Mouse (Mus musculus) midbrain, embryonic 16.5 days (tissue): ENCODE measurements around the gene Arhgef15. TPM values are rescaled to one million over a fixed set of nuclear protein-coding genes. Genes with fewer than 3 reads are reported as not detected.
"Not testable (repeated sequence)": the region's sequence is repeated elsewhere in the genome, so short reads cannot be mapped to it uniquely, and the experiment has no call there.

ENCODE experiments used
- ATAC-seq: fragments of 200-750 bp; cut with Nextera tagmentation; 2 replicates; pipeline ENCODE4 v1.8.0; 2017; ENCODE audit warnings: moderate TSS enrichment
- H3K27ac ChIP-seq: fragments of 300-500 bp; sonication (generic); 2 replicates; pipeline ENCODE4 v1.5.1; 2014; ENCODE audit warnings: mild to moderate bottlenecking, low read length, mixed read lengths
- H3K27me3 ChIP-seq: fragments of 300-500 bp; sonication (generic); 2 replicates; pipeline ENCODE4 v1.6.1; 2014; ENCODE audit warnings: low read depth, low read length, mixed read lengths; ENCODE audit not compliant: control insufficient read depth, insufficient read depth
- H3K36me3 ChIP-seq: fragments of 300-500 bp; sonication (generic); 2 replicates; pipeline ENCODE4 v1.6.1; 2014; ENCODE audit warnings: mild to moderate bottlenecking, low read length, moderate library complexity, mixed read lengths; ENCODE audit not compliant: control insufficient read depth, insufficient read depth
- H3K4me1 ChIP-seq: fragments of 300-500 bp; sonication (generic); 2 replicates; pipeline ENCODE4 v1.6.1; 2014; ENCODE audit warnings: mild to moderate bottlenecking, low read length, mixed read lengths; ENCODE audit not compliant: control insufficient read depth, insufficient read depth
- H3K4me2 ChIP-seq: fragments of 300-500 bp; sonication (generic); 2 replicates; pipeline ENCODE4 v1.6.1; 2014; ENCODE audit warnings: mild to moderate bottlenecking, low read length, mixed read lengths
- H3K4me3 ChIP-seq: fragments of 300-500 bp; sonication (generic); 2 replicates; pipeline ENCODE4 v1.5.1; 2014; ENCODE audit warnings: low read depth, mild to moderate bottlenecking, low read length, moderate library complexity, mixed read lengths
- H3K9ac ChIP-seq: fragments of 300-500 bp; sonication (generic); 2 replicates; pipeline ENCODE4 v1.6.1; 2014; ENCODE audit warnings: low read depth, low read length, mixed read lengths
- H3K9me3 ChIP-seq: fragments of 300-500 bp; sonication (generic); replicated peaks from 2 replicates; pipeline ENCODE4 v1.6.1; 2014; ENCODE audit warnings: mild to moderate bottlenecking, low read length, mixed read lengths; ENCODE audit not compliant: control insufficient read depth, poor library complexity, severe bottlenecking
- WGBS: fragments of 180-500 bp; shearing (Covaris S2); extraction: QIAGEN DNeasy Blood & Tissue Kit; methylation state at CpG from one replicate; pipeline ENCODE4 v1.1.7; 2014; 5-methylcytosine and 5-hydroxymethylcytosine counted together
- polyA plus RNA-seq: library from polyadenylated mRNA; unstranded; fragments of >200 nt; fragmentation: Nextera tagmentation; extraction: Ambion mirVana; gene quantifications from 2 replicates; pipeline ENCODE4 v1.2.1, GENCODE M21; 2015

Arhgef15 gene
- 27.7 and 30.5 TPM in 2 replicates for polyA plus RNA-seq

DNA sequence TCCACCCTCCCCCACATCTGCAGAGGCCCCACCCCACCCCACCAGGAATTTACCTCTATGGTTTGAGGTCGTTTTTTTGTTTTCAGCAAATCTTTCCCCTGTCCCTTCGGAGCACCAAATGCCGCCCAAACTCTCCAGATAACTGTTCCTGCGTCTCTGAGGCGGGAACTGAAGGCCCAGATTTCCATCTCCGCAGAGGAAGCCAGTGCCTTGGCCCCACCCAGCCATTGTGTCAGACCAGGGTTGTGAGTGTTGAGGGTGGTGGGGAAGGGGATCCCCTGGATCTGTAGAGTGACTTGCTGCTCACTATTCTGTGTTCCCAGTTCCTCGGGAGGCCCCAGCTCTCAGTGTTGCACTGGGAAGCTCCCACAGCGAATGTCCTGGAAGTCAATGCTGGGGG lies at the start of gene Arhgef15:
TSS of gene Arhgef15 (minus strand) at position 173 of the 400 bp plus-strand sequence.
- H3K36me3 ChIP-seq: no peaks in the 10 kb centered on the region
- no peak for ATAC-seq
- H3K4me1 ChIP-seq: peaks cover 12% of the 10 kb centered on the region
- no peaks in the 10 kb centered on the region for H3K9me3 ChIP-seq
- no peak within 1 kb of the TSS for H3K4me3 ChIP-seq
- H3K4me2 ChIP-seq: no peak within 1 kb of the TSS
- peaks cover 23% of the 10 kb centered on the region for H3K27me3 ChIP-seq
- no peak within 1 kb of the TSS for H3K27ac ChIP-seq
- 31% methylated on average over 8 of the region's 8 CpGs for WGBS
- no peak within 1 kb of the TSS for H3K9ac ChIP-seq

DNA sequence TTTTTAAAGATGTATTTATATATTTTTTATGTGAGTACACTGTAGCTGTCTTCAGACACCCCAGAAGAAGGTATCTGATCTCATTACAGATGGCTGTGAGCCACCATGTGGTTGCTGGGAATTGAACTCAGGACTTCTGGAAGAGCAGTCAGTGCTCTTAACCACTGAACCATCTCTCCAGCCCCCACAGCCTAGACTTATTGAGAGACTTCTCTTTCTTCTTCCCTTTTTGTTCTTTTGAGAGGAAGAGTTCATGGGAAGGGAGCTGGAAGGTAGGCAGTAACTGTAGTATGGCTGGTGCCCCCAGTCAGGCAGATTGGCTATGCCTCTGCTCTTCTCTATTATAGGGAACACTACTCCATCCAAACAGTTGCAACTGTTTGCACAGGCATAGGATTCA lies 49.3 kb upstream of the Arhgef15 start:
- H3K27me3 ChIP-seq, H3K9me3 ChIP-seq, H3K27ac ChIP-seq, H3K9ac ChIP-seq, H3K4me2 ChIP-seq, ATAC-seq, H3K36me3 ChIP-seq, H3K4me3 ChIP-seq: not testable (repeated sequence)
- peaks cover 12% of the 10 kb centered on the region for H3K4me1 ChIP-seq

DNA sequence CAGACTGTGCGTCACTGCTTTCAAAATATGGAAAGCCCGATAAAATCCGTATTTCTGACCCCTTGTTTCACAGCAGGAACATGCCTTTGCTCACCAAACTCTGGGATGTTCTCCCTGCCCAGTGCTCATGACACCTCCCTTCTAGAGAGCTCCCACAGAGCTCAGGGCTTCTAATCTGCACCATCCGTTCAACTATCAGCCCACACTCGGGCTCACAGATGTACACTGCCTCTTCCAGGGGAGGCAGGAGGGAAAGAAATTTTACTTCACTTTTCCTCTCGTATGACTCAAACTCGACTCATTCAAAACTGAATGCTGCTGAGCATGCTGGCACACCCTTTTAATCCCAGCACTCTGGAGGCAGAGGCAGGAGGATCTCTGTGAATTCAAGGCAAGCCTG lies 47.9 kb upstream of the Arhgef15 start:
- Histone ChIP-seq H3K36me3 (peaks cover 16% of the 10 kb centered on the region), H3K9me3 (no peaks in the 10 kb centered on the region), H3K9ac (no peak overlapping the region), H3K4me1 (peaks cover 8% of the 10 kb centered on the region), H3K4me3 (no peak overlapping the region), H3K27ac (no peak overlapping the region), H3K4me2 (no peak overlapping the region), H3K27me3 (no peaks in the 10 kb centered on the region)
- WGBS: 93% methylated on average over 7 of the region's 7 CpGs
- ATAC-seq: no peak

DNA sequence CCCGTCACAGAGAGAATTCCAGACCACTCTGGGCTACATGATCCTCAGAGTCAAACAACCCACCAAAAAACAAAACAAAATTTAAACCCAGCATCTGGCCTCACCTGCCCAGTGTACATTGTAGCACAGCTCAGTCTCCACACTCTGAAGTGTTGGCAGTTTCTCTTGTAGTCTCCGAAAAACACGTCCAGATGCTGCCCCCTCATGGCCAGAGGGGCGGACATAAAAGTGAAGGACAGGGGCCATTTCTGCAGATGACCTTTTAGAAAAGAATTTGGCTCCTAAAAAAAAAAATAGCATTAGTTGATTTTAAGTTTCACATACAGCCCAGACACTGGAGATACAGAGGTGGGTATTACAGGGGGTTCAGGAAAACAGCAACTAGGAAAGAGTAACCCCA lies 46.3 kb upstream of the Arhgef15 start:
- 70% methylated on average over 4 of the region's 4 CpGs for WGBS
- H3K36me3 ChIP-seq: peaks cover 25% of the 10 kb centered on the region
- H3K9ac ChIP-seq: no peak overlapping the region
- no peak overlapping the region for H3K27ac ChIP-seq
- no peak for ATAC-seq
- H3K4me1 ChIP-seq: peaks cover 8% of the 10 kb centered on the region
- H3K9me3 ChIP-seq: no peaks in the 10 kb centered on the region
- H3K4me3 ChIP-seq: no peak overlapping the region
- no peaks in the 10 kb centered on the region for H3K27me3 ChIP-seq
- no peak overlapping the region for H3K4me2 ChIP-seq

DNA sequence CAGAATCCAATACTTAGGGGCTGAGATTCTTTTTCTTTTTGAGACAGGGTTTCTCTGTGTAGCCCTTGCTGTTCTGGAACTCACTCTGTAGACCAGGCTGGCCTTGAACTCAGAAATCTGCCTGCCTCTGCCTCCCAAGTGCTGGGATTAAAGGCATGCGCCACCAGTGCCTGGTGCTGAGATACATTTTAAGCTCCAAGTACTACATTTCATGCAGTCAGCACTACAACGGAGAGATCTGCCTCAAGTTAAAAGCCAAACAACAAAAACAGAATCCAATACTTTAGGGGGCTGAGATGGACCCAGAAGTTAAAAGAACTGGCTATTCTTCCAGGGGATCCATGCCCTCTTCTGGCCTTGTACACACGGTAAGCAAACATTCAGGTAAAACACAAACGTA lies 45.5 kb upstream of the Arhgef15 start:
- not testable (repeated sequence) for H3K27ac ChIP-seq, H3K9me3 ChIP-seq, H3K27me3 ChIP-seq, H3K4me2 ChIP-seq, H3K4me1 ChIP-seq, H3K4me3 ChIP-seq, H3K9ac ChIP-seq, ATAC-seq
- WGBS: 93% methylated on average over 4 of the region's 4 CpGs
- H3K36me3 ChIP-seq: peaks cover 27% of the 10 kb centered on the region

DNA sequence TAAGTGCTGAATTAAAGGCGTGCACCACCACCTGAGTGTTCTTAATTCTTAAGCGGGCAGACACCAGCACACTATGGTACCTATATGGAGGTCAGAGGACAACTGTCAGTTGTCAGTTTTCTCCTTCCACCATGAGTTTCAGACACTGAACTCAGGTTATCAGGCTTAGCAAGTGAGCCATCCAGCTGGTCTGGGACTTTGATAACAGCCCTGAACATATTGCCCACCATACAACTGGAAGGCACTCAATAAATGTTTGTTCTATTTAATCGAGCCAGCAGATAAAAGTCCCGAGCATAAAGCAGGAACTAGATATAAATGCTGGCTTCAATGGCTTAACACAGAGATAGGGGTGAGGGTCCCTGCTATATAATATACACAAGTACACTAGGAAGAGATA lies 39.8 kb upstream of the Arhgef15 start:
- no peak for ATAC-seq
- no peak overlapping the region for H3K9ac ChIP-seq
- H3K36me3 ChIP-seq: peaks cover 48% of the 10 kb centered on the region
- no peak overlapping the region for H3K27ac ChIP-seq
- 93% methylated on average over 4 of the region's 4 CpGs for WGBS
- H3K27me3 ChIP-seq: no peaks in the 10 kb centered on the region
- H3K4me1 ChIP-seq: no peaks in the 10 kb centered on the region
- H3K9me3 ChIP-seq: no peaks in the 10 kb centered on the region
- H3K4me3 ChIP-seq: no peak overlapping the region
- no peak overlapping the region for H3K4me2 ChIP-seq

DNA sequence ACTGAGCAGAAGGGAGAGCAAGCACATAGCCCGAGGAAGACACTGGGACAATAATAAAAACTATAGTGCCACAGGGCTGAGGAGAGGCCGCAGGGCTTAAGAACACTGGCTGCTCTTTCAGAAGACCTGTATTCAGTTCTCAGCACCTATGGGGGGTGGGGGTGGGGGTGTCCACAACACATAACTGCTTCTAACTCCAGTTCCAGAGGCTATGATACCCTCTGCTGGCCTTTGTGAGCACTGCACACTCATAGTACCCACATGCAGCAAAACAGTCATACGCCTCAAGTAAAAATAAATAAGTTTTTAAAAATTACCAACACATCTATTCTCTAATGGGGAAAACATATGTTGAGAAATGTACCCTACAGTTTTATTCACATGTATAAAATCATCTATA lies 37.1 kb upstream of the Arhgef15 start:
- H3K9ac ChIP-seq: no peak overlapping the region
- 96% methylated on average over 3 of the region's 3 CpGs for WGBS

DNA sequence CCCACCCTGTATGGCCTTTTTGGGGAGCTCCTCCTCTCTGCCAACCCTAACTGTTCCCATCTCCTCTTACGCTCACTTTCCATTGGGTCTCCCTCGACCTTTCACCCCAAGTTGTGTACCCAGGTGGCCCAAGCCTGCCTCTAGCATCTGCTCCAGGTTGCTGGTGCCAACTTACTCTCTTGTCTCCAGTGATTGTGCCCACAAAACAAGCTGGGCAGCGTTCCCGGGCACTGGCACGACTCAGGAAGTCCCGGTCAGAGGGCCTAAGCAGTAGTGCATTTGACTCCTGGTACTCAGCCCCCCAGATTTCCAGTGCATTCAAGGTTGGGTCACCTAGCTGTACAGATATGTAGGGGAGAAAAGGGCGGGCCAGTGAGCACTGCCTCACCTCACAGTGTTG lies 35.8 kb upstream of the Arhgef15 start:
- H3K4me3 ChIP-seq: no peak overlapping the region
- no peak overlapping the region for H3K27ac ChIP-seq
- 86% methylated on average over 7 of the region's 7 CpGs for WGBS
- H3K9ac ChIP-seq: no peak overlapping the region
- no peak for ATAC-seq
- H3K4me1 ChIP-seq: no peaks in the 10 kb centered on the region
- no peak overlapping the region for H3K4me2 ChIP-seq
- peaks cover 50% of the 10 kb centered on the region for H3K36me3 ChIP-seq
- no peaks in the 10 kb centered on the region for H3K9me3 ChIP-seq
- no peaks in the 10 kb centered on the region for H3K27me3 ChIP-seq

More for the DNA sequence above, 37.1 kb upstream of the Arhgef15 start:
- H3K9me3 ChIP-seq: no peaks in the 10 kb centered on the region
- no peak overlapping the region for H3K27ac ChIP-seq
- H3K27me3 ChIP-seq: no peaks in the 10 kb centered on the region
- H3K4me2 ChIP-seq: no peak overlapping the region
- peaks cover 46% of the 10 kb centered on the region for H3K36me3 ChIP-seq
- no peaks in the 10 kb centered on the region for H3K4me1 ChIP-seq
- ATAC-seq: no peak
- no peak overlapping the region for H3K4me3 ChIP-seq

DNA sequence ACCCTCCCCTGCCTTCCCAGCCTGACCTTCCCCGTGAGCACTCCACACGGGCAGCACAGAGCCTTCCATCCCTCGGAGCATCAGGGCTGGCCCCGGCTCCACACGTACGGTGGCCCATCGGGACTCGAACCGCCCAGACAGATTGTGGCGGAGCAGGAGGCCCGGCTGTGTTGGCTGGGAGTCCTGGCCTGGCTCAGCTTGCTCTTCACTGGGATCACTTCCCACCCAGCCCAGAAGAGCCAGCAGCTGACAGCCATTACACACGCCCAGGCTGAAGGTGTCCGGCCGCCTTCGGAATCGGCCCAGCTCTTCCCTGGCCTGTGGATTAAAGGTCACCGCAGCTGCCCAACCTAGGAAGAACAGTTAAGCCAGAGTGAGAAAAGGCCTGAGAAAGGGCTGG lies 31.1 kb upstream of the Arhgef15 start:
- ATAC-seq: no peak
- H3K9me3 ChIP-seq: no peaks in the 10 kb centered on the region
- no peak overlapping the region for H3K27ac ChIP-seq
- H3K4me3 ChIP-seq: no peak overlapping the region
- H3K4me2 ChIP-seq: no peak overlapping the region
- WGBS: 92% methylated on average over 17 of the region's 17 CpGs
- H3K9ac ChIP-seq: no peak overlapping the region
- no peaks in the 10 kb centered on the region for H3K4me1 ChIP-seq
- no peaks in the 10 kb centered on the region for H3K27me3 ChIP-seq
- peaks cover 37% of the 10 kb centered on the region for H3K36me3 ChIP-seq
